Mouse (Mus musculus): ENCODE data around the gene Ltbp4.

Ltbp4 gene

DNA sequence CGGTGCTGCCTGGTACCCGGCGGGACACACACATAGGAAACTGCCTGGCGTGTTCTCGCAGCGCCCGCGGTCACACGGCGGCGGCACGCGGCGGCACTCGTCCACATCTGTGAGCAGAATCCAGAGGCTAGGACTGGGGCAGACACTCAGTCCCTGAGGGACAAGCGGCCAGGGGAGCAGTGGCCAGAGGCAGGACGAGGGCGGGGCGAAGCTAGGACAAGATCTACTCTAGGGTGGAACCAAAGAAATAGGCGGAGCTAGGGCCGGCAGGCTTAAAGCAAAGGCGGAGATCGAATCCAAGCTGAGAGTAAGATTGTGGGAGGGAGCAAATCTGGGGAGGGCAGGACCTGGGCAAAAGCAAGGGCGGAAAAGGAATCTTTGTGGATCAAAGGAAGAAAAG is 11.8 kb downstream of the Ltbp4 start:
- DNase-seq, result no peak

DNA sequence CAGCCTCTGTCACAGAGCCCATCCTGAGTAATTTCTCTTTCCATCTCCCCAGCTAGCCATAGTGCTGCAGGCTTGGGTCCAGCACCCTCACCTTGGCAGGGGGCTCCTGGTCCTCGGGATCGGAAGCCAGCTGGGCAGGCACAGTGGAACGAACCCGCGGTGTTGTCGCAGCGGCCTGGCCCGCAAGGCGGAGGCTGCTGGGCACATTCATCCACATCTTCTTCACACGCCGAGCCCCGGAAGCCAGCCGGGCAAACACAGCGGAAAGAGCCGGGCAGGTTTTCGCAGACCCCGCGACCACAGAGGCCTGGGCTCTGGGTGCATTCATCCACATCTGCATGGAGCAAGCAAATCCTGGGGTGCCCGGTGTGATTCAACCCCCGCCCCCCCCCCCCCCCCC is 12.6 kb downstream of the Ltbp4 start:
- no peak for DNase-seq

DNA sequence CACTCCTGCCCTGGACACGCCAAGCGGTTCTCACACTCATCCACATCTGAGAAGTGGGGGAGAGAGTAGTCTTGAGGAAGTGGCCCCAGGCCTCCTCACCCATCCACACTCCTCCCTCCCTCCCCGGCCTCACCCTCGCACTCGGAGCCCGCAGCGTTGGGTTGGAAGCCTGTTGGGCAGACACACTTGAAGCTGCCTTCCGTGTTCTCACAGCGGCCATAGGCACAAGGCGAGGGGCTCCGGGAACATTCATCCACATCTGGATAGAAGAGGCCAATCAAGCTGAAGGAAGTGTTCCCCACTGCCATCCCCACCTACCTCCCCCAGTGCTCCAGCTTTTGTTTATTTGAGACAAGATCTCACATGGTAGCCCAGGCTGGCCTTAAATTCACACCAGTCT is 13.3 kb downstream of the Ltbp4 start:
- no peak for DNase-seq

DNA sequence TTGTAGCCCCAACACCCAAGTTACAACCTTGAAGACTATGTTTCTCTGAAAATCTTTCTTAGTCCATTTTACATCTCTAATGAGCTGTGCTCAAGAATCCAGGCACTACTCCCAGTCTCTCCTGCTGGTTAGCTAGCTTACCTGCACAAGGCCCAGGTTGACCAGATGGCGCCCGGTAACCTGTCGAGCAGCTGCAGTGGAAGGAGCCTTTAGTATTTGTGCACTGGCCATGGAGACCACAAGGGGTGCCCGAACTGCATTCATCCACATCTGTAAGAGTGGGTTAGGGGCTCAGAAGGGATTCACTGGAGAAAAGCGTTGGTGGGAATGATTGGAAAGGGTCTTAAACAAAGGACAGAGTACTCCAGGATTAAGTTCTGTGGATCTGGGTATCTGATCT is 14.5 kb downstream of the Ltbp4 start:
- no peak for DNase-seq

DNA sequence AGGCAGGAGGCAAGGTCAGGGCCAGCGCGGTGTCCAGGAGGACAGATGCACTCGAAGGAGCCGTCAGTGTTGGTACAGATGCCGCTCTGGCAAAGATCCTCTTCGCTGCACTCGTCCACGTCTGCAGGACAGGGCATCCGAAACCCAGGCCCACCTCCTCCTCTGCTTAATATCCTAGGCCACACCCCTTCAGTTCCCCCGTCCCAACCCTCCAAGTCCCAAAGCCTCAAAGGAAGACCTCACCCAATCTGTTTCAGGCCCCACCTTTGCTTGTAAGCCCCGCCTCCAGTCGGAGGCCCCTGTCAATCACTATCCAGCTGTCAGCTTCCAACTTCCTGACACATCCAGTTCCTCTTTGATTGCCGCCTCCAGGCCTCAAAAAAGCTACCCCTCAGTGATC is 15.2 kb downstream of the Ltbp4 start:
- no peak for DNase-seq

DNA sequence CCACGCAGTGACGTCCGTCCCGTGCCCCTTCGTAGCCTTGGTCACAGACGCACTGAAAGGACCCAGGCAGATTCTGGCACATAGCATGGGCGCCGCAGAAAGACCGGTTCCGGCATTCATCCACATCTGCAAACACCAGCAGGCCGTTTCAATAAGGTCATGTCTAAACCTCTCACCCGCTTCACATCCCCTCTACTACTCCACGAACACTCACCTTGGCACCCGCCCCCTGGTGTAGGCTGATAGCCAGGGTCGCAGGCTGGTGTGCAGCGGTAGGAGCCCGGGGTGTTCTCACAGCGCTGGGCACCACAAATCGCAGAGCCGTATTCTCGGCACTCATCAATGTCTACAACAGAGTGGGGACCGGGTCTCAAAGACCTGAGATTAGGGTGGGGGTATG is 18.1 kb downstream of the Ltbp4 start:
- DNase-seq, result no peak

DNA sequence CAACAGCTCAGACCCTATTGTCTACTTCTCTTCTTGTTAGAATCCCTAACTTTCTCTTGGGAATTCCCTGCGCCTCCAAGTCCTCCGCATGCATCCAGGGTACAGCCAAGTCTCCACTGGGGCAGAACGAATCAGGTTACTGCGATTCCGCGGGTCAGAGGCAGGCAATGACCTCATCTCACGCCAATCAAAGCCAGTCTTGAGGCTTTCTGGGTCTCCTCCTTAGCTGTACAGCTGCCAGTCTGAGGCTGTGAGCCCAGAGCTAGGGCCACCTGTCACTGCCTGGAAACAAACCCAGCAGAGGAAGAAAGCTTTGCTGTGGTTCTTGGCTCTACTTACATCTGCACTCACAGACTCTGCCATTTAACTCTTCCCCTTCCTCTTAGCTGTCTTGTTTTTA is 21.5 kb downstream of the Ltbp4 start:
- DNase-seq, result peak; percentile 41

DNA sequence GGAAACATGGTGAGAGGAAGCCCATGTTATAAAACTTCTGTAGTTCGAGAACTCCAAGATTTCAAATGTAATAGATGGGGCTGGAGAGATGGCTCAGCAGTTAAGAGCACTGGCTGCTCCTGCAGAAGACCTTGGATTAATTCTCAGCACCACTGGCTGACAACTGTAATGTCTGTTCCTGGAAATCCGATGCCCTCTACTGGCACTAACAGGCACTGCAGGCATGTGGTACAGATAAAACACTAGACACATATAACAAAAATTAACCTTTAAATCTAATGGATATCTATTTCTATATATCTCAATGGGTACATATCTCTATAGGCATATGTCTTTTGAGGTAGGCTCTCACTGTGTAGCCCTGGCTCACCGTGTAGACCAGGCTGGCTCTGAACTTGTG is 23.1 kb downstream of the Ltbp4 start:
- DNase-seq, result no peak

DNA sequence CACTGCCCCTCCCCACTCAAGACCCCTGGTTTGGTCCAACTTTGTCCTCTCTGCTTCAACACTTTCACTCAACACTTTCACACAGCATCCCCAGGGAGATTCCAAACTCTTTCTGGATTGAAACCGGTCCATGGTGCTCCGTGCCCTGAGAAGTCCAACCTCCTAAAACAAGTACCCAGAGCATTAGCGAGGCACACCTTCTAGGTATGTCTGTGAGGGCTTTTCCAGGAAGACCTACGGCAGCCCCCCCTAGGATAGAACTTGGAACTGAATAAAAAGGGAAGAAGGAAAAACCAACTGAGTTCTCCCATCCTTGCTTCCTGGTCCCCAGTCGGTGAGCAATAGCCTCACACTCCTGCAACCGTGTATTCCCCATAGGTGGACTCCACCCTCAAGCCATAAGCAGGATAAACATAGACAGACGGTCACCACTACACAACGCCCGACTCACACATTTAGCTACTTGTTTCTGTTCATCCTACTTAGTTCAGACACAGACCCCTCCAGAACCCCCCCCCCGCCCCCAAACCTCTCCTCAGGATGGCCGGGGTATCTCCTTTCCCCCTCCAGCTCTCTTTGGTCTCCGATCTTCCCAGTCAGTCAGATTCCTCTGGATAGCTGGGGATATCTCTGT is 25.7 kb downstream of the Ltbp4 start:
- no peak for DNase-seq

DNA sequence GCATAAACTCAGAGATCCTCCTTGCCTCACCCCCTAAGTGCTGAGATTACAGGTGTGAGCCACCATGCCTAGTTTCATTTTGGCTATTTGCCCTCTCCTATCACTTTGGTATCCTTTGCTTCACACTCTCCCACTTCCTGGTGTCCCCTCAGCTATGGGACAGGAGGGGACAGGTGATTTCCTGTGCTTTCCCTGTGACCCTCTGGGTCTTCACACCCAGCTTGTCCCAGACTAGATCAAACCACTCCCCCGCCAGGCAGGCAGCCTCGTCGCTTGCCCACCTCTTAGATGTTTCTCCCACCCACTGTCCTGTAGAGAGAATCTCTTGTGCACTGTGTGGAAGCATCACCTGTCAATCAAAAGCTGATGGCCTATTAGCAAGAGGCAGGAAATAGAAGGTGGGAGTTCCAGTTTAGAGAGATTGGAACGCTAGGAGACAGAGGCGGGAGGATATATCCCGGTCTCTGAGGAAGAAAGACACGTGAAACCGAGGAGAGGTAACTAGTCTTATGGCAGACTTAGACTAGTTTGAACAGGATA is 26.4 kb downstream of the Ltbp4 start:
- DNase-seq, result no peak

DNA sequence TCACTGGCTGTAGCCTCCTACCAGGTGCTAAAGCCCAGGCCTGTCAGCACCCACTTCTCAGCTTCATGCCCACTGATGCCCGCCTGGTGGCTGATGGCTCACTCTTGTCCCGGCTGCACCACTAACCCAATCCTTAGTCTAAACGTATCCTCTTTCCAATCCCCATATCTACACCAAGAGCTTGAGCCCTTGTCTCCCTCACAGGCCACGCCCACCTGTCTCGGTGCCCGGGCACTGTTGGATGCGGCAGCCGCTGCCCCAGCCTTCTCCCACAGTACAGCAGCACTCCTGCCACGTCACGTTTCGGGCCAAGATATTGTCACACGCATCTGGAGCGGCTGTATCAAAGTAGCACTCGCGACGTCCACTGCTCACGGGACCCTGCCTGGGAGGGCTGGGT is 27.2 kb downstream of the Ltbp4 start:
- peak; percentile 41 for DNase-seq

DNA sequence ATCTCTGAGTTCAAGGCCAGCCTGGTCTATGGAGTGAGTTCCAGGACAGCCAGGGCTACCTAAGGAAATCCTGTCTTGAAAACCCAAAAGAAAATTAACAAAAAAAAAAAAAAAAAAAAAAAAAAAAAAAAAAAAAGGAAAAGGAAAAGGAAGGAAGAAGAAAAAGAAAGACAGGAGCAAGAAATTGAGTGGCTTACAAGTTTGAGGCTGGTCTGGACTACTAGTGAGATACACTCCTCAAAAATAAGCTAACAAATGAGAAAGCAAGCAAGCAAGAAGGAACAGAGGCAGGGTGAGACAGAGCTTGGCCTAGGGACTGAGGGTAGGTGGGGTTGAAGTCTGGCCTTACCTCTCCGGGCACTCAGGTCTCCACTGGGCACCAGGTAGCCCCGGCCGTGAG is 27.7 kb downstream of the Ltbp4 start:
- DNase-seq, result no peak

DNA sequence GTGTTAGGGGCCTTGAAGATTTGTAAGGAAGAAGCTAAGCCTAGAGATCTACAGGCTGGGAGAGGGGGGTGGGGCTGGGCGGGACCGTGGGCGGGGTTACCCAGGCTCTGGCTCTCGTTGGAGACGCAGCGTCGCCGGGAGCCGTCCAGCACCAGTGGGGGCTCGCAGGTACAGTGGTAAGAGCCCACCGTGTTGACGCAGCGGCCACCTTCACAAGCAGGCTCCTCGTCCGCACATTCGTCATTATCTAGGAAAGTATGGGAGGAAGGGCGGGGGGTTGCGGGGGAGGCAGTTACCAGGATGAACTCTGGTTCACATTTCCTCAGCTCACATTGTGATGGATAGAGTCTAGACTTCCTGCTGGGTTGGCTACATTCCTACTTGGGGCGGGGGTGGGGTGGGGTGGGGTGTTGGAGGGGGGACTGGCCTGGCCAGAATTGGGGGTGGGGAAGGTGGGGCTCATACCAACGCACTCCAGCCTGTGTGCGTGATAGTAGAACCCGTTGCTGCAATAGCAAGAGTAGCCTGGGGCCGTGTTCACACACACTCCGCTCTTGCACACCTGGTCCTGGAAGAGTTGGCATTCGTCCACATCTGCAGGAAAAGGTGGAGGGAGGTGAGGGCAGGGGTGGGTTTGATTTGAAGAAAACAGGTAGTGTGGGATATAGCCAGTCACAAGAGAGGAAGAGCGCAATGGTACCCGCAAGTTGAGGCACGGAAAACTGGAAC is 28.5 kb downstream of the Ltbp4 start:
- peak; percentile 15 for DNase-seq

DNA sequence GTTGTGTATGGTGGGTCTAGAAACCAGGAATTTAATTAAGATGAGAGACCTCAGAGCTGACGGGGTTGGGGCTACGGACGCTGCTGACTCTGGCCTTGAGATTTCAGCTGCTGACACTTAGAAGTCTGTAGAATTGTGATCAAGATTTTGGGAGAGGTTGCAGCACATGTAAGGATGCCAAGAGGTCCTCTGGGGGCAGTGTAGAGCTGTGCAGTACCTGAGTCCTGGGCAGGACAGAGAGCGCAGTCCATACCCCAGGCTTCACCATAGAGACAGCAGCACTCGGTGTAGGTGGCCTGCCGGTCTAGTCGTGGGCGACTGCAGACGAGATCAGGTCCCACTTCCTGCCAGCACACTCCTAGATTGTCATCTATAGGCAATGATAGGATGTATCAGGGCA is 29.9 kb downstream of the Ltbp4 start:
- DNase-seq, result peak; percentile 34

DNA sequence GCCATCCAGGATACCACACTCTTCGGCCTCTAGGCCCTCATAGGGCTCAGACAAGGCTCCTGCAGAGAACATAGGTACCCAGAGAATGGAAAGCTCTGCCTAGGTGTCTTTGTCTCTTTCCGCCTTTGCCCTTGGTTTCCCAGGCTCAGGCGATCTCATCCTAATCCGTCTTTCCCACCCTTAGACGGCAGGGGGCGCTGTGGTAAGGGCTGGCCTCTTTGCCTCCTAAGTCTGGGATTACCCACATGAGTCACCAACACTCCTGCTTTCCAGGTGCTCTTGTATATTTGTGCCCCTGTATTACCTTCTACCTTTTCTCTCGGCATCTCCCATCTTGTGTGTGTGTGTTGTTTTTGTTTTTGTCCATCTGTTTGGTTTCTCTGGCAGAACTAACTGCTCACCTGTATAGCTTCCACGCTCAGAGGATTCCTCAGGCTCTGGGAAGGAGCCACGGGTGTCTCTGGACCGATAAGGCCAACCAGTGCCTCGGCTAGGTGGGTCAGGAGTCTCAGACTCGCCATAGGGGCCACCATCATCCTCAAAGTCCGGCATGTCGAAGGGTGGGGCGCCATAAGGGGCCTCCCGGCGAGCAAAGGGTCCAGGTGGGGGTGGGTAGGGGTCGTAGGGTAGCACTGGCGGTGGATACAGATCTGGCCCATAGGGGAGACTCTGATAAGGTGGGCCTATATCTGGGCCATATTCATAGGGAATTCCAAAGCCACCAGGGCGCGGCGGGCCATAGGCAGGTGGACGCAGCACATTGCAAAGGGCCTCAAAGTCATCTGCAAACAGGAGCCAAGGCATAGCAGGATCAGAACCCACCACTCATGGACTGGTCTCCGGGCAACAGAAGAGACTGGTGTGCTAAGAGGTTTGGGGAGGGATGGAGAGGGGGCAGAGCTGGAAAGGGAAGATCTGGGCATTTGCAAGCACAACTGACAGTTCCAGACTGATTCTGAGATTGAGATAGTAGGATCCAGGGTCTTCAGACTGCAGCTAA is 31.0 kb downstream of the Ltbp4 start:
- DNase-seq, result peak; percentile 72

DNA sequence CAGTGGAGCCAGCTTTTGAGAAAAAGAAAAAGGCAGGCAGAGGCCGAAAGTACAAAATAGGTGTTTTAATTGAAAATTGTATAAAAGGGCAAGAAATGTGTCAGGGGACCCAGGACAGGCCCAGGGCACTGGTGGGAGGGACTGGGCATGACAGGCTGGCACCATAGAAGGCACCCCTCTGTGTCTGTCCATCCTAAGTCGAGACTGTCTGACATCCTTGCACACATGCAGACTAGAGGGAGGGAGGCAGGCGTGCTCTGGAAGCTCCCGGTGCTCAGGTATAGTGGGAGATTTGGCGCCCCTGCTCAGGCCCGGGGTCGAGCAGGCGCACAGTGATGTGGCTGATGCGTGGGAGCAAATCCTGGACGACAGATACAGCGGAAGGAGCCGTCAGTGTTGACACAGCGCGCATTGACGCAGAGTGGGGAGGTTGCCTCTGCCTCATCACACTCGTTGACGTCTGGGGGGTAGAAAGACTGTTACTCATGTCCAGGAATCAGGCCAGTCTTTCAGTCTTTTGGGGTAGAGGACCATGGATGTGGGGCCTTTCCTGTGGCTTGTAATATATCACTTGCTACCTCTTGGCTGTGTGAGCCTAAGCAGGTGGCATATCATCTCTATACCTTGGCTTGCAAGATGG is 32.3 kb downstream of the Ltbp4 start:
- no peak for DNase-seq

DNA sequence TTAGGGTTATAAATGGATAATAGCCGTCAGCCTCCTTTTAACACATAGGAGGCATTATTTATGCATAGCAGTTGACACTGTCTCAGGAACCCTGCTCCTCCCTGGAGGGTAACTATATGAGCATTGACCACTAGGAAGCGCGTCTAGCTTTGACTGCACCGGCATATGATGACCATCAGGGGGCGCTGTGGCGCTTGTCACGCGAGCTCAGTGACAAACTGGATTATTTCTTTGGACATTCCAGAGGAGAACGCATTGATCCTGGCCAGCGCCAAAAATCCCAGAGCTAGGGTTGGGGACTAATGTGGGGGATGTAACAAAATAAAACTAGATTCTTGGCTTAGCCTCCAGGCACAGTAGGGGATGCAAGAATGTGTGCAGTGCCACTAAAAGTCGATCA is 35.3 kb downstream of the Ltbp4 start:
- DNase-seq, result peak; percentile 75

DNA sequence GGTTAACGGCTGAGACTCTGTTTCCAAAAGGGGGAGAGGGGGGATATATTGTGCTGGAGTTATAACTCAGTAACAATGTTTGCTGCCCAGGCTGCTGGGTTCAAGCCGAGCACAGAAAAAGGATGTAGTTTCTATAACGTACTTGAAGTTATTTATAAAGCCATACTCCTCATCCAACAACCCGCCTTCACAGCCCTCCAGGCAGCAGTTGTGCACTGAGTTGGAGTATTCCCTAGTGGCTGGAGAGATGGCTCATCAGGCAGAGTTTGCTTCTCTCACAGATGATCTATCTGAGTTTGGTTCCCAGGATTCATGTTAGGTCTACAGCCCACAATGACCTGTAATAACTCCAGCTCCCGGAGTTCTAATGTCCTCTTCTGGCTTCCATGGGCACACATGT is 36.7 kb downstream of the Ltbp4 start:
- DNase-seq, result no peak

DNA sequence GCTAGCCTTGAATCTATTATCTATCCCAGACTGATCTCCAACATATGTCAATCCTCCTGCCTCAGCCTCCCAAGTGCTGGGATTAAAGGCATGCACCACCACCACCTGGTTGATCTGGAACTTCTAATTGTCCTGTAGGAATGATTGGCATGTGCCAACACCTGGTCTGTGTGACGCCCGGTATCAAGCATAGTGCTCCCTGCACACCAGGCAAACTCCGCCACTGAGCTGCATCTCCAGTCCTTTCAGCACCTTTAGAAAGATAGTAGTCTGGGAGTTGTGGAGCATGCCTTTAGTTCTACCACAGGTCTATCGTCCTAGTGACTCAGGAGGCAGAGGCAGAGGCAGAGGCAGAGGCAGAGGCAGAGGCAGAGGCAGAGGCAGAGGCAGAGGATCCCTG is 37.1 kb downstream of the Ltbp4 start:
- DNase-seq, result no peak

DNA sequence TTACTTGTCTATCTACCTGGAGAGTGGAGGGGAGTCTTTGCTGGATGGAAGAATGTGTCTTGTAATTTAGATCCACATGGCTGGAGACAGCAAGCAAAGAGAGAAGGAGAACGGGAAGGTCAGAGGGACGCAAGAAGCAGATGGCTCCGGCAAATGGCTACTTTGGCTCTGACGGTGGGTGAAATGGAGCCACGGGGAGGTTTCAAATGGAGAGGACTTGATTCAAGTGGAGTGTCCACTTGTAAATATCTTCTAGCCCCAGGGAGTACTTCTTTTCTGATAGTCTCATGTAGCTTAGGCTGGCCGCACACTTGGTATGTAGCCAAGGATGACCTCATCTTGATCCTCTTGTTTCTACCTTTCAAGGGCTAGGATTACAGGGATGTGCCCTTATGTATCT is 38.7 kb downstream of the Ltbp4 start:
- DNase-seq, result no peak

DNA sequence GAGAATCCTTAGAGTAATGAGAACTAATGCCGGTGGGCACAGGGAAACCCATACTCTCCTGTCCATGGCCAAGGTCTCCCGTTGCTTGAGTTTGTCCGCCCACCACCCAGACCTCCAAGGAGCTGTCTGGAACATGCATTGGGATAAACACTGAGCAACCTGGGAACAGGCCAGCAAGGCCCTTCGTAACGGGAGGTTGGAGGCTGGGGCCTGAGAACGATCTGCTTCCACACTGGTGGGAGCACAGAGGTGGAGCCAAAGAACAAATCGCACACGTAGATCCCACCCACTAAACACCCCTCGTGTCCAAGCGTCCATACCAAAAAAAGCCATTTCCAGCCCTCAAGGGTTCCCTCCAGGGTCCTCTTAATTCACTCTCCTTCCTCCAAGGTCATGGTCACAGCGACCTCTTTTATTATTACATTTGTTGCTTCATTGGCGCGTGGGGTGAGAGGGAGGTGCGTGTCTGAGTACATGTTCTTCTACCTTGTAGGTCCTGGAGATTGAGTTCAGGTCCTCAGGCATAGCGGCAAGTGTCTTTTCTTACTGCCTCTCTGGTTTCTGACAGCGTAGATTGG is 39.4 kb downstream of the Ltbp4 start:
- no peak for DNase-seq

DNA sequence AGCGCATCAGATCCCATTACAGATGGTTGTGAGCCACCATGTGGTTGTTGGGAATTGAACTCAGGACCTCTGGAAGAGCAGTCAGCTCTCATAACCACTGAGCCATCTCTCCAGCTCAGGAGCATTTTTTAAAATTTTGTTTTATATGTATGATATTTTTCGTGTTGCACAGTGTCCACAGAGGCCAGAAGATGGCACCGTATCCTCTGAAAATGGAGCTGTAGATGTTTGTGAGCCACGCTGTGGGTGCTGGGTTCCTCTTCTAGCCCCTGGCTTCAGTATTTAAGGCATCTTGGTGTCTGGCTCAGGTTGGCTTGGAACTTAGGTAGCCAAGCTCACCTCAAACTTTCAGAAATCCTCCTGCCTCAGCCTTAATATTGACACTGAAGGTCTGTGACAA is 41.0 kb downstream of the Ltbp4 start:
- DNase-seq, result no peak

DNA sequence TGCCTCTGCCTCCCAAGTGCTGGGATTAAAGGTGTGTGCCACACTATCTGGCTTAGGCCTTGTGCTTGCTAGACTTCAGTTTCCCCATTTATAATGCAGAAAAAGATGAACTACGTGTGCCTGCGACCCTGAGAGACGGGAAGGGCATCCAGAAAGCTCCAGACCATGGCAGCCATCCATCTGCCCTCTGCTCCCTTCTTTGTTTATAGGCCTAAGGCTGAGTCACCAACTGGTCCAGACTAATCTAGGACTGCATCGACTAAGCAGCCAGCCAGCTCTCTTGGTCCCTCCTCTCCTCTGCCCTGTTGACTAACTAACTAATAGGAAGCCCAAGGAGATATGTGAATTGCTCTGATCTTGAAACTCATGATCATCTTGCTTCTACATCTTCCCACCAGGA is 41.5 kb downstream of the Ltbp4 start:
- no peak for DNase-seq
